ENCODE assay signal across 7 mouse cellular contexts in genomic region chr16:30977186-30977585, GRCm38 (mm10).
DNase-seq lines count a peak whose midpoint lies in the region; ATAC-seq lines count a peak whose summit lies in the region.

No protein-coding gene starts in this region.

- H3K9ac ChIP-seq in embryonic facial prominence, embryonic 11.5 days (replicated peaks; ENCODE audit: low read length): no peak overlapping the region
- H3K9ac ChIP-seq in limb, embryonic 11.5 days (ENCODE audit: low read length): no peak overlapping the region
- H3K9ac ChIP-seq in midbrain, embryonic 14.5 days (replicated peaks; ENCODE audit: low read length): no peak overlapping the region

- peak; percentile 89 for ATAC-seq in embryonic facial prominence, embryonic 11.5 days (replicated peaks; ENCODE audit: insufficient number of reproducible peaks, low FRiP score, low TSS enrichment, low read depth)
- peak; percentile 83 for ATAC-seq in limb, embryonic 11.5 days (ENCODE audit: insufficient number of reproducible peaks, low FRiP score, low TSS enrichment, low read depth)
- ATAC-seq in midbrain, embryonic 14.5 days (ENCODE audit: low FRiP score, low TSS enrichment): peak; percentile 91

- no peak overlapping the region for H3K4me3 ChIP-seq in embryonic facial prominence, embryonic 11.5 days (ENCODE audit: low read depth, low read length)
- H3K4me3 ChIP-seq in limb, embryonic 11.5 days (ENCODE audit: low read depth, low read length): no peak overlapping the region
- H3K4me3 ChIP-seq in midbrain, embryonic 14.5 days (replicated peaks; ENCODE audit: low read depth, low read length): no peak overlapping the region

- no peak overlapping the region for H3K4me2 ChIP-seq in embryonic facial prominence, embryonic 11.5 days (ENCODE audit: low read depth, low read length)
- H3K4me2 ChIP-seq in limb, embryonic 11.5 days (ENCODE audit: low read depth, severe bottlenecking): no peak overlapping the region
- H3K4me2 ChIP-seq in midbrain, embryonic 14.5 days (ENCODE audit: low read length): peak overlapping the region; percentile 8; the same call in 1 of the 2 replicates

- no peaks in the 10 kb centered on the region for H3K27me3 ChIP-seq in embryonic facial prominence, embryonic 11.5 days (ENCODE audit: control insufficient read depth, insufficient read depth, low read length)
- no peaks in the 10 kb centered on the region for H3K27me3 ChIP-seq in limb, embryonic 11.5 days (ENCODE audit: control insufficient read depth, insufficient read depth, low read length)
- no peaks in the 10 kb centered on the region for H3K27me3 ChIP-seq in midbrain, embryonic 14.5 days (ENCODE audit: control insufficient read depth, insufficient read depth, low read length)

- H3K27ac ChIP-seq in embryonic facial prominence, embryonic 11.5 days (replicated peaks; ENCODE audit: low read depth, low read length): no peak overlapping the region
- H3K27ac ChIP-seq in limb, embryonic 11.5 days (replicated peaks; ENCODE audit: low read depth, low read length): no peak overlapping the region
- no peak overlapping the region for H3K27ac ChIP-seq in midbrain, embryonic 14.5 days (replicated peaks; ENCODE audit: low read depth, low read length)

- WGBS in embryonic facial prominence, embryonic 11.5 days: 3% methylated on average over 3 of the region's 3 CpGs
- 0% methylated on average over 3 of the region's 3 CpGs for WGBS in limb, embryonic 11.5 days
- WGBS in midbrain, embryonic 14.5 days: 3% methylated on average over 3 of the region's 3 CpGs

- DNase-seq in adrenal gland, postnatal 10 days: peak; percentile 96
- peak; percentile 97 for DNase-seq in embryonic facial prominence, embryonic 11.5 days (ENCODE audit: low spot score)
- DNase-seq in heart, adult 11 months: peak; percentile 99
- DNase-seq in kidney, adult 18-20 months: peak; percentile 96
- DNase-seq in limb, embryonic 11.5 days (ENCODE audit: low spot score): peak; percentile 95
- DNase-seq in midbrain, embryonic 14.5 days: peak; percentile 96
- peak; percentile 83 to 91 for DNase-seq in spleen, adult 18-20 months

- H3K9me3 ChIP-seq in embryonic facial prominence, embryonic 11.5 days (replicated peaks; ENCODE audit: control insufficient read depth, low read length): no peaks in the 10 kb centered on the region
- H3K9me3 ChIP-seq in limb, embryonic 11.5 days (ENCODE audit: control insufficient read depth, low read length): no peaks in the 10 kb centered on the region
- no peaks in the 10 kb centered on the region for H3K9me3 ChIP-seq in midbrain, embryonic 14.5 days (ENCODE audit: control insufficient read depth, low read length)

- no peaks in the 10 kb centered on the region for H3K36me3 ChIP-seq in embryonic facial prominence, embryonic 11.5 days (replicated peaks; ENCODE audit: control insufficient read depth, insufficient read depth, low read depth, low read length)
- no peaks in the 10 kb centered on the region for H3K36me3 ChIP-seq in limb, embryonic 11.5 days (ENCODE audit: control insufficient read depth, insufficient read depth, low read length)
- H3K36me3 ChIP-seq in midbrain, embryonic 14.5 days (ENCODE audit: control insufficient read depth, insufficient read depth, low read length): no peaks in the 10 kb centered on the region

- H3K4me1 ChIP-seq in embryonic facial prominence, embryonic 11.5 days (ENCODE audit: control insufficient read depth, insufficient read depth, low read length): peaks cover 2% of the 10 kb centered on the region; the same call in 1 of the 2 replicates
- H3K4me1 ChIP-seq in limb, embryonic 11.5 days (ENCODE audit: control insufficient read depth, insufficient read depth, low read length): peaks cover 7% of the 10 kb centered on the region; the same call in 1 of the 2 replicates
- peaks cover 7% of the 10 kb centered on the region; the same call in 1 of the 2 replicates for H3K4me1 ChIP-seq in midbrain, embryonic 14.5 days (ENCODE audit: control insufficient read depth, insufficient read depth, low read length)
